Mouse (Mus musculus) cerebellum, adult 9-11 months (tissue): ENCODE measurements around the gene Tprg.

Source experiments
- DNase-seq: peaks from one replicate; pipeline ENCODE4 v3.0.0; 2022

Gene Tprg

DNA sequence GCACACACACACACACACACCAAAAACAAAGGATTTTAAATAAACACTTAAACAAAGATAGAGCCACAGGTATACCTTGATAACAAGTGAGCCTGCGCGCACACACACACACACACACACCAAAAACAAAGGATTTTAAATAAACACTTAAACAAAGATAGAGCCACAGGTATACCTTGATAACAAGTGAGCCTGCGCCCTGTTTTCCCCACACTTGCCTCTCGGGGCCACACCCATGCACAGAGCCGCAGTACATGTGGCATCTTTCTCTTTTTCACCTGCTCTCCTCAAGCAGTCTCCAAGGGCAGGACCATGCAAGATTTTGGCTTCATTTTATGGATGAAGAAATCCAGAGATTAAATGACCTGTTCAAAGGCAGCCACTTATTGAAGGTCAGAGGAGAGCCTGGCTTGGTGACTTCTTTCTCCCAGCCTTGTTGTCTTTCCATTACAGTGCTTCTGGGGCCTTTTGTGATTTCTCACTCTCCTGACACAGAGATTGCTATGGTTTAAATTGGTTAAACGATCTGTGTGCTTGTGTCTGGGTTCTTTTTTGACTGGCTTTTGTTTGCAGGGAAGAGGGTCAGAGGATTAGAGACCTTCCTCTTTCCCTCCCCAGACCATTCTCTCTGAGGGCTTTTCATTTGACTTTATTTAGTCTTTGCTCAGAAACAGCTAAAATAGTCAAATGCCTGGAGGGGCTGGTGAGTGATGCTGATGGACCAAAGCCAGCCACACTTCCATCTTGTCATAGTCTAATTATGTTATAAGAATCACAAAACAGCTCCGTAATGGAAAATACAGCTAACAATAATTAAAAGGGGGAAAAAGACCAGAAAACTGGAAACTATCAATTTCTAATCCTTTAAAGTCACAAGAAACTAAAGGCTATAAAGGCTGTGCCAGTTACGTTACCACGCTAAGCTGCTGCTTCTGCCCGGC is 46.9 kb downstream of the Tprg start:
- DNase-seq: no peak

DNA sequence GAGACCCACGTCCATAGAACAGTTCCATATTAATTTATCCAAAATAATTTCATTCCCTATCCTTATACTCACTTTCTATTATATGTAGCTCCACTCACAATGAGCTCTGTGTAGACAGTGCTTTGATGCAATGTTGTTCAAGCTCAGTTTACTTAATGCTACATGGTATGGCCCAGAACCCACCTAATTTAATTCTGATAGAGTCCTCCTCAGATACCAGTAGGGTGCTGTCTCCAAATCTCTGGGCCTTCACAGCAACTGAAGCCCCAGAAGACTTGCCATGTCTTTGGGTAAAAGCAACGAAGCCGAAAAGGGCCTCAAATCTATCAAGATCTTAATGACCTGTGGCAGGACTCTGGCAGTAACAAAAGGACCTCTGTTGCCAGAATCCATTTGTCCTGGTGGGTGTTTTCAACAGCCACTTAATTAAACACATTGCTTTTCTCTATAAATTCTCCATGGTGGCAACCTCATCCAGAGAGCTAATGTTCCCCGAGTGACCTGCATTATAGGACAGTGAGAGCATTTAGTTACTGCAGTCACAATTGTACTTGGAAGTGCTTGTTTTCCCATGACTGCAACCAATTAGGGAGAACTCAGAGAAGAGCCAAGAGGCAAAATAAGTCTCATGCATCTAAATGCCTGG is 48.6 kb downstream of the Tprg start:
- no peak for DNase-seq

DNA sequence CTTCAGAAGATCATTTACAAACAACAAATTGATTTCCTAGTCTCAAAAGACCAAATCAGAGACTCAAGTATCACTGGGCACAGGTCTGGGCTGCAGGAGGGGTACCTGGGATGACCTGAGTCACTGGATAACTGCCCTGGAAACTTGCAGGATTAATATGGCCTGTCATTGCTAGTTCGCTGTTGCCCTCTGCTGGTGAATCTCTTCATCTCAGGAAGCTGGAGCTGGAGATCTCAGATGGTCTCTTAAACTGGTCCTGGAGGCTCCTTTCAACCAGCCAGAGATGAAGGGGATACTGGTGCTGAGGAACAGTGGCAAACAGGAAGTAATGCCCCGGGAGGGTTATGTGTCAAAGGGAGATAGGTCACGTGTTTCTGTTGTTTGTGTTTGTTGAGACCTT is 63.0 kb downstream of the Tprg start:
- peak; percentile 14 for DNase-seq

DNA sequence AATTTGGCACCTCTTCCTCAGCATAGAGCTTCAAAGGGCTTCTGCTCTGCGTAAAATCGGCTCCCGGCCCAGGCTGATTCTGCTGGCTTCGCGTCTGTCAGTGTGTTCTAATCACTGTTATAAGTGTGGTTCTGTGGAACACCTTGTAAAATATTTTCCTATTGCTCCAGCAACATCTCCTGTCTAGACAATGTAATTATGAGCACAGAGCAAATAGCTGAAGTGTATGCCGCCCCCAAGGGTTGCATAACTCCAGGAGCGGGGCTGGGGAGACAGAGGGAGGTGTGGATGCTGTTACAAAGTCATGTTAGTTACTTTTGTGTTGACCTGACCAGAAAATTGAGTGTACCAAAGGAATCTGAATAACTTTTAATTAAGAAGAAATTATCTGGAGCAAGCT is 81.2 kb downstream of the Tprg start:
- no peak for DNase-seq

DNA sequence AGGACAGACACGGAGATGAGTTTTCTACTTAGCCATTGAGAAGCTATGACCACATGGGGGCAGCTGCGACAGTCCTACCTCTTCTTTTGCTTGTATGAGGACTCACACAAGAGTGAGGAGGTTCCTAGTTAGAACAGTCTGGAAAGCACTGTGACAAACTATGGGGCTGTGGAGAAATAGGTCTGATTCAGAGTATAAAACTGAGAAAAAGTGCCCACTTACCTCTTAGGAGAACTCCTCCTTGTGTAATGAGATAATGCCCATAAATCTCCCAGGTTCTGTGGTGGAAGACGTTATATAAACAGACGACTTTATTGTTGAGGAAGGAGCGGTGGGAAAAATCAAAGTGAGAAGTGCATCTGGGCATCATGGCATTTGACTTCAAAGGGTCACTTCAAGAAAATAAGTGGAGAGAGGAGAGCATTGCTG is 83.4 kb downstream of the Tprg start:
- no peak for DNase-seq

DNA sequence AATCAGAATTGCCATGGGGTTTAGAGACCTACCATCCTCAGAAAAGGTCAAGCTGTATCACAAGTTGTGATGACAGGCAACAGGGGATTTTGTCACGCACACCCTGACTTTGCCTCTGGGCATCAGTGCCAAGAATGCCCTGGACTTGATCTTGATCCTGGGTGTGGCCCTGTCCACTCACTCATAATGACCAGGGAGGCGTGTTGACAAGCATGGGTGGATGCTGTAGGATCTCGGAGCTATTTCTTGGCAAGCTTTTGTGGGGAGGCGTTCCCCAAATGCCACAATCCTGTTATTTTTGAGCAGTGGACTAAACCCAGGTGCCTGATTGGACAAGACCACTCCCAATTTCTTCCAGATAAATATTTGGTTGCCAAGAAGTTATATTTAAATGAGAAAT is 87.5 kb downstream of the Tprg start:
- DNase-seq: no peak

DNA sequence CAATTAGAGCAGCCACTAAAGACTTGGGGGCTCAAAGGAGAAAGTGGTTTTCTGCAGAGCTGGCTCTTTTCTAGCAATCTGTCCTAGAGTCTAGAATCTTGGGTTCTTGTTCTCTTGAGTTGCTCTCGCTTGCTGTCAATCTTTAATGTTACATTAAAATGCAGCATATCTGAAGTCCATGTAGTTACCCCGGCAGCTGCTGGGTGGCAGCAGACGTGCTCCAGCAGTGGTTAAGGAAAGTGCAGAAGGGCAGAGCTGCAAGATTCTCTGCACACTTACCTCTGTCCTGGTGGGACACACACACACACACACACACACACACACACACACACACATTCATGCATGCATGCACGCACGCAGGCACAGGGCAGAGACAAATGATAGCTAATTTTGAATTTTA is 88.2 kb downstream of the Tprg start:
- DNase-seq: no peak

DNA sequence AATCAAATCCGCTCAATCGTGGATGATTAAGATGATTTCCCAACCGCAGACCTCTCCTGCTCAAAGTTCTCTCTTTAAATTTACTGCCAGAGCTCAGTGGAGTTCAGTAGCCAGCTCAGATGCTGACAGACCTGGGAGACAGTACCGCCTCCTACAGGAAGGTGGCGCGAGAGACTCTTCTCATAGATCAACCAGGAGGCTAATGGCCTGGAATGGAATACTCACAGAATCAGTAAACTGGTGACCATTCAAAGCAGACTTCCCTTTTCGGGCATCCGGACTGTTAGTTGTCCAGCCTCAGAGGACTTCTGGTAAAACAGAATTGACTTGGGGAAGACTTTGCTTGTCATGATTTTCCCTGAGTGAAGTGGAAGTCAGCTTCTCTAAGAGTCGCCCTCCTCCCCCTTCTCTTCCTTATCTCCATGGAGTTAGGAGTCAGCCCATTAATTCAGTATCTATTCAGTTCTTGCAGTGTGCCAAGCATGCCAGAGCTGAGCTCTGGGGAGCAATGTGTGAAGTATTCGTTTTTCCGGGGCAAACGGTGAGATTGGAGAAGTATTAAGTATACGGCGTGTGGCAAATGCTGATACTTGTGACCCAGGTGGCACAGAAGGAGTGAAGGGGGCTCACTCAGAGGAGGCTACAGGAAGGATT is 90.2 kb downstream of the Tprg start:
- DNase-seq: peak; percentile 17

DNA sequence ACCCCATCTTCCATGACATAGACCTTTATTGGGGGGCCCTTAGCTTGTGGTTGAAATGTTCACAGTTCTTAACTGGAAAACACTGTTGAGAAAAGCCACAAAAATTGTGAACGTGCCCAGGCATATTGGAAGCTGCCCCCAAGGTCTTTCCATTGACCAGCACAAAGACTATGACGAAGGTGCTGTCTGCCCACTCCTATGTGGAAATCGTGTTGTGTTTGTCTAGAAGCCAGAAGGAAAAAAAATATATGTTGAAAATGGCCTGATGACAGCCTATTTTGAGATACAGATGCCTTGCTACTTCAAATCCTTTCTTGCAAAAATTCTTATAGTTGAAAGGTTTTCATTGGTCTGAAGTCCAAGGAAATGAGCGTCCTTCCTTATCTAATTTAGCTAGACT is 91.1 kb downstream of the Tprg start:
- no peak for DNase-seq

DNA sequence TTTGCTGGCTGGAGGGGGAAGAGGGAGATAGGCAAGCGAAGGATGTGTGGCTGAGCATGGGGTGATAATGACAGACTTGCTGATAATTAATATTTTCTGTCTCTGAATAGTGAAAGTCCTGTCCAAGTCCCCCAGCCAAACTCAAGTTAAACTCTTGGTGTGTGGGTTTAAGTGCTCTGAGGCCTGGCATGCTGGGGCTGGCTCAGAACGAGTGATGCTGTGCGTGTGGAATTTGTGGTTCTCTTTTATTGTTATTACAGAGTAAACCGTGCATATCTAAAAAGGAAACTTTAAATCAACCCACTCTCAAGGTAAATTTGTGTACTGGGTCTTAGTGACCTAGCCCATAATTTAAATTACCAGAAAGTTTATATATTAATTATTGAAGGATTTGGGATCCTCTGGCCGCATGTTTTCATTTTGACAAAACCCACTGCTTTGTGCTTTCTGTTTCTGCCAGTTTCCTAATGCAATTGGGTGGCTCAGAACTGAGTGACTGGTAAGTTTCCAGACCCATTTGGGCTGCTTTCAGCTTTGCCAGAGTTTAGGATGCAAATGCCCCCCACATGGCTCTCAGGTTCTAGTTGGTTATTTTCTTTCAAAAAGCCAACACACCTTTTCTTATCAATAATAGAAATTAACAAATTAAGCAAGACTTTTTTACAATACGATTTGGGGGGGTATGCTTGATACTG is 99.0 kb downstream of the Tprg start:
- DNase-seq: no peak

DNA sequence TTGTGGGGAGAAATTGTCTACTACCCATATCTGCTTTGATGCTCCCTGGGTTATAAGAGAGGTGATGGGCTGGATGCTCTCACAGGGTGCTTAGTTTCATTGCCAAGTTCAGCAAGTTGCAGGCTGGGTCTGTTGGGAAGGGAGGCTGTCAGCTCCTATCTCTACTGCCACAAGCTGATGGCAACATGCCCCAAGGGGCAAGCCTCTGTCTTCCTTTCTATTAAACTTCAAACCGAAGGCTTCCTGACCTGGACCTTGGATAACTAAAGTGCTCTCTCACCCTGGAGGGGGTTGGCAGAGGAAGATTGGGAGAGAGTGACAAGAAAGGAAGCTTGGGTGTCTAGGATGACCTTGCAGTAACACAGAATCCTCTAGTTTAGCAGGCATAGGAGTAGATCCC is 108.1 kb downstream of the Tprg start:
- DNase-seq: no peak

DNA sequence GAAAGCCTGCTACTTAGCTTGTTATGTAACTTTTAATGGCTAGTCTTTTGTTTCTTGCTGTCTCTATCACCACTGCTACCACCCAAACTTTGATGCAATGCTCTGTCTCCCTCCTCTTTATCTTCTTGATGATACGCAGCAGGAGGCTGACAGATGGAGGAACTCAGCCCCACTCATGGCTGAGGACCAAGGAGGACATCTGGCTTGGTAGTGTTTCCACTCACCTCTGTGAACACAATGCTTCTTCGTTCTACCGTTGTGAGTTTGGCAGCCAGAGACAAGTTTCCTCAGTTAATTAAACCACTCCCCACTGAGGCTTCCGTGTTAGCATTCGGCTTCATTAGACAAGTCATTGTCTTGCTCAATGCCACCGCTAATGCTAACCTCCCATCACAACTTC is 117.5 kb downstream of the Tprg start:
- DNase-seq: no peak

DNA sequence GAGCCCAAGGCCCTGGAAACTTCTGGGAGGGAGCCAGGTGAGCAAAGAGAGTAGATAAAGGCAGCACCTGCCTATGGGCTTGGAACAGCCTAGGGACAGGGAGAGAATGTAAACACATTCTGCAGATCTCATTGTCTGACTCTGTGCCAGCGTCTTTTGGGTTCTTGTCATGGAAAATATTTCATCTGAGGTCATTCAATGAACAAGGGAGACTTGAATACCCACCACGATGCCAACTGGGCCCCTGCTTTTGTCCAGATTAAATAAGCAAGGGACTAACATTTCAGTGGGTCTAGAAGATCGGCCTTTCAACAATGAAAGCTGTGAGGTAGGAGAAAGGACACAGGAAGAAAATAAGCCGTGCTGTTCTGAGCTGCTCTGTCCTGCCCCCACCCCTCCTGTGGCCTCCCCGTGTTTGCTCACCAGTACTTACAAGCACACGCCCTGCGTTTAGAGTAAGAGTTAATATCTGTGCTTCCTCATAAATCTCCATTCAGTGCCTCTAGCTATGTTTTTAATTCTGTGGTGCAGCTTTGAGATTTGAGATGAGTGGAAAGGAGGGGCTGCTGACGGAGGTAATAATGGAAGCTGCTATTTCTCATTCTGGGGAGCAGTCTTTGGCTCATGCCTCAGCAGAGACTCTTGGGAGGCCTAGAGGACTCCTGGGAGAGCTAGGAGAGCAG is 120.7 kb downstream of the Tprg start:
- DNase-seq: no peak

DNA sequence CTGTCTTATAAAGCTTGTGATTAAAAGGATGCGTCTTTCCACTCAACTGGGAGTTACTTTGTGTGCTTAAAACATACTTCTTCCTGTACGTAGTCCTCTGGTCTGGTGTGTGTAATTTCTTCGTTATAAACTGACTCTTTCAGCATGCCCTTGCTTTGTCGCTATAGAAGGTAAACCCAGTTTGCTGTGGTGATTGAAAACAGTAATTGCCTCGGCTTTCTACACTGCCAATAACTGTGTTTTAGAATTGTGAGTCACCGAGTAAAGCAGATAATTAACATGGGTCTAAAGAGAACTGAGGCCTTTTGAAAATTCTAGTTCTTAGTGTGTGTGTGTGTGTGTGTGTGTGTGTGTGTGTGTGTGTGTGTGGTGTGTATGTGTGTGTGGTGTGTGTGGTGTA is 121.4 kb downstream of the Tprg start:
- no peak for DNase-seq

DNA sequence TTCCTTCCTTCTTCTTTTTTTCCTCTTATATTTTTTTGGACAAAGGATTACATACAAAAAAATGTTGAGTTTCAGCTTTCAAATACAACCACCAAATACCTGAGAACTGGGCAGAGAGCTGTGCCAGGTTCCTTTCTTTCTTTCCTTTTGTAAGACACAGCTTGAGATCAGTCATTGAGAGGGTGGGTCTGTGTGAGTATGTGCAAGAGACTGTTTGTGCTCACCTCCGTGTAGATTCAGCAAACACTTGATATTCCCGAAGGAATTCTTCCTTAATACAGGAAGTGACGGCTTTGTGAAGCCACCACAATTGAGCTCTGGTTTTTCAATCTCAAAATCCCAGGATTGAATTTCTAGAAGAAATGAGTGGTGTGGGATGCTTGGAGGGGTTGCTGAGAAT is 124.7 kb downstream of the Tprg start:
- no peak for DNase-seq

DNA sequence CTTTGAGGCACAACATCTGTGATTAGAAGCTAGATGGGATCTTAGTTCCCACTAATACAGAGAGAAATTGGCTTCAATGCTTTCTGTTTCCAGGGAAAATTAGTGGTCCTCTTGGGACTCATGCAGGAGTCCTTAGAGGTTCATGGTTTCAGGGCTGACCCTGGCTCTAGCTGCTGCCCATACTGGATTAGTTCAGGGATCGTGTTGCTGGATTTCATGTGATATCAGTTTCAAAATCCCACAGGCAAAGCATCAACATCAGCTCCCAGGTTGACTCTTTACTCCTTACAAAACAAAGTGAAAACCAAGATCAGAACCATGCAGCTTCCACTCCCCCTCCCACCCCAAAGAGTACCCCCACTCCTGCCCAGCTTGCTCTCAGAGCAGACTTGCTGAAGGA is 127.3 kb downstream of the Tprg start:
- no peak for DNase-seq

DNA sequence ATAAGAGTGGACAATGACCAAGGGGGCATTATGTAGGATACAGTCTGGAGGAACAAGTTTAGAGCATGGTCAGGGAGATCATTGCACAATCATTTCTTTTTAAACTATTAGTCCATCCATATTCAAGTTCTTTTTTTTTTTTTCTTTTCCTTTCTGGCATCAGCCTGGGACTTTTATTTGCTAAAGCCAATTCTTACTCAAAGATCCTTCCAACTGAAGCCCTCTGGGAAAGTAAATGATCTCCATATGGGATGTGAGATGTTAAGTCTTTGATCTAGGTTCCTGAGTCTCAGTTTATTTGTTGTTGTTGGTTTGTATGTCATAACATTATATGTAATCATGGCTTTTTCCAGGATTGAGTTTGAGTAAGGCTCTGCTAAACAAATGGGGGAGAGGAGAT is 128.6 kb downstream of the Tprg start:
- no peak for DNase-seq

DNA sequence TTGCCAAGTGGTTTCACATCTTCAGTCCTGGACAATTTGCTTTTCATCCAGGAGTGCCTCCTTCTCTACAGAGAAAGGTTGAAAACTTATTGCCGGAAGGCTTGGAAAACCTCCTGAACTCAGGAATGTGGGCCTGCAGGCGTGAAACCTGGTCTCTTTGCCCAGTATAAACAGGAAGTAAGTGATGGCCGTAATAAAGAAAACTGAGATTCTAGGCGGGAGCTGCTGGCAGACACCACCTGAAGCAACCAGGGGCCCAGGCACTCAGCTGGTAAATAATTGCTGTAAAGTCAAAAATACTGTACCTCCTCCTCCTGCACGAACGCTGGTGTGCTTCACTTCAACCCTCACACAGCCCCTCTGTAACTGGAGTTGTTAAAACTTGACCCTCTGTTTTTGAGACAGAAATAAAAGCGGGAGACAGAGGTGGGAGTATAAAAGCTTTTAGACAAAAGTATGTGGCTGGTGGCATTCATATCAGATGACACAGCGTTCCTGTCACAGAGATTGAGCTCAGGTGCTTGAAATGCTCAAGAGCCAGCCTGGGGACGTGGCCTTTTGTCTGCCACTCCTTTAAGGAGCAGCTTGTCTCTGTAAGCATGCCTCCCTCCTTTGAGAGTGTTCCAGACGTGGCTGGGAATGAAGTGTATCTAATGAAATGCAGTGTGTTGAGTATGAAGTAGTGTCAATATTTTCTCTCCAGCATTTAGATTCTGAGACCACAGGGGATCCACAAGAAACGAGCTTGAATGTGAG is 131.4 kb downstream of the Tprg start:
- DNase-seq: no peak

DNA sequence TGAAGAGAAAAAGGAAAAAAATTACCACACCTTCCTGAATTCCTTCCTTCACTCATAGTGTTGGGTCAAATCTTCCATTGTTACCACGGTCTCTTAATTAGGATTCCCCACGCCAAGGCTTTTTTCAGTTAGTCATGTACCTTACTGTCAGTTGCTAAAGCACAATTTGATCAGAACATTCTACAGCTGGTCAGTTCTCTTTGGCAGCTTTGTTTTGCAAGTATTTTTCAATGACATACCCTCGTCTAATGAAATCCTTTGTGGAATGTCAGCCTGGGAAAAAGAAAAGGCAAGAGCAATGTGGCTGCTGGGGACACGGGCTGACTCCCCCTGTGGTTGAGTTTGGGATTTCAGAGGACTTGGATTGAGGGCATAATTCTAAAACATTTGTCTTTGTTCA is 136.4 kb downstream of the Tprg start:
- DNase-seq: no peak

DNA sequence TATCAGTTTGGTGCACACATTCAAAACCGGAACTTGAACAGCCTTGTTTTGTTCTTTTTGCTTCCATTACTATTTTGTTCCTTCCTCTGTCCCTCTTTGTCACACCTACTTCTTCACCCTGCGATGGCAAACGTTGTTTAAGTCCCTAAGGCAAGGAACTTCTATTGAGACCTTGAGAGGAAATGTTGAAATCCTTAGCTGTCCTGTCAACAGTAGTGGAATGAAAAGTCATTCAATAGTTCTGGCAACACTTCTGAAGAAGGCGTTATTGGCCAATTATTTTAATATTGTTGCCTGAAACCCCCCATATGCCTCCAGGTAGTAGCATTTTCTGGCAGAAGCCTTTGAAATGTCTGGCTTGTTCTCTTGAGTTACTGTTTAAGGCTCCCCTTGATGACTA is 137.4 kb downstream of the Tprg start:
- DNase-seq: no peak

DNA sequence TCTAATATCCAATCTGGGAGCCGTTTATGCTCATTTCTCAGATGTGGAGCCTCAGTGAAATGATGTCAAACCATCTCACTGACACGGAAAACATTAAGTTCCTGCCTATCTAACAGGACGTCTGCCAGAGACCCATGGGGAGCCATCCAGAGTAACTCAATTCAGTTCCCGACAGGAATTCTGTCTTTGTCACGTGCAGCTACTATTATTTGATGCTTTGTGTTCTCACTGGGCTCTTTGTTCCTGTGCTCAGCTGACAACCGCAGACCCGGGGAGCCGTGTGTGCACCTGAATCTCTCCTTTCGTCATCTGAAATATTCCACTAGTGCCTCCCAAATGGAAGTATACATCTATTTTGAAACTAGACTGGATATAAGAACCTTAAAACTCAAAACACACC is 138.3 kb downstream of the Tprg start:
- no peak for DNase-seq

DNA sequence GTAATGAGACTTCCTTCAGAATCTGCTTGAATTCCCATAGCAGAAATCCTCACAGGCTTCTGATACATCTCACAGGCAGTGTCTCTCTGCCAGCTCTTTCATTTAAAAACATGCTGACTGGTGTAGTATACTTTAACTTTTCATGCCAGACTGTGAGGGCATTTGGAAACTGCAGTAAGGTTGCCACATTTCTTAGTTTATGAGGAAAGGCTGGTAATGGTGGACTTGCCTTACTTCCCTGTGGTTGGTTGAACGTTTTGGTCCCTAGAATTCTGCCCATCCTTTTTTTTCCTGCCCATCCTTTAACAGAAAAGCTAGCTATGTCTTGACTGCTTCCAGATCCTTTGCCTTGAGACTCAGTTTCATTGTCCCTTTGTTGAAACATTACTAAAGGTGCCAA is 138.8 kb downstream of the Tprg start:
- DNase-seq: no peak
